Mouse (Mus musculus) frontal cortex, adult (tissue): ENCODE measurements at regions not wholly inside any gene's neighbourhood (a gene's known extent, or its start where the extent isn't known, plus 50 kb on each side); places are given as distances from the start of the nearest gene placed in this dataset.

Experiments used
- ATAC-seq: cut with Nextera tagmentation; 2 replicates; pipeline ENCODE4 v1.9.2; 2017; ENCODE audit warnings: mild to moderate bottlenecking, moderate library complexity, mixed read lengths; ENCODE audit not compliant: low TSS enrichment

- no peak for ATAC-seq
Measured at GRCm38 (mm10) chr9:61707296-61707695, 207.0 kb downstream of the Rplp1 start.

DNA sequence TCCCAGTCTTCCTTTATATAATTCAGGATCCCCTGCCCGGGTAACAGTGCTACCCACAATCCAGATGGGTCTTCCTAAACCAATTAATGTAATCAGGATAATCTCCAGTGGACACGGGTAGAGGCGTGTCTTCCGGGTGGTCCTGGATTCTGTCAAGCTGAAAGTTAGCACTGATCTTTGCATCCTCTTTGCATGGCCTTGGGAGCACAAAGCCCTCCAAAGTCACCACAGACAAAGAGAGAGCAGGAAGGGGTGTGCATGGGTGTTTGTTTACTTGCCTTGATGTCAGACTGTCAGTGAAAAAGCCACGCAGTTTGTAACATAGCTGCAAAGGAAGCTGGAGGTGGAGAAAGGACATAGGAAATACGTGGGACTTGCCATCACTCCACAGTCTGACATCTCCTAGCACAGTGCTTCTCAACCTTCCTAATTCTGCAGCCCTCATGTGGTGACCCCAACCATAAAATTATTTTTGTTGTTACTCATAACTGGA lies 208.0 kb downstream of the Rplp1 start:
- no peak for ATAC-seq

DNA sequence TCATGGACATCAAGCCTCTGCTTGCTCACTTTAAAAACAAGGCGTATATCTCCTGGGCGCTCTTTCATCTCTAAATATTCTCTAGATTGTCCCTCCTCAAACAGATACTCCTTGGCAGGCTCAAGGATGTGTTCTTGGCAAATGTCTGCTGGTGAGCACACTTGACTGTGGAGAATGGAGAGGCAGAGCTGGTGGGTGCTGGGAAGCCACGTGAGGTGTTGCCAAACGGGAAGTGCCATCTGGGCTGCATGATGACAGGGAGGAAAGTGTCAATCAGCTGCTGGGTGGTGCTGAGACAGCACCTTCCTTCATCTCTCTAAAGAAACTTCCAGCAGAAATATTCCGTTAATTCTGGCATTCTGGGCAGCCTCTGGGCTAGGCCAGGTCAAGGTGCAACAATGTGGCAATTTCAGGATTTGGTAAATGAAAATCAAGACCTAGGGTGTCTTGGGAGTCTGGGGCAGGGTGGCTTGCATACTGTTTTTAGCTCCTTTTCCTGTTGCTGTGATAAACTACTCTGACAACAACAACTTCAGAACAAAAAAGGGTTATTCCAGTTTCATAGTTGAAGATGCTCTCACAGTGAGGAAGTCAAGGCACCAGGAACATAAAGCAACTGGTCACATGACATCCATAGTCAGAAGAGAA lies 208.6 kb downstream of the Rplp1 start:
- ATAC-seq, result peak; percentile 62

- no peak for ATAC-seq
Measured at GRCm38 (mm10) chr9:61703301-61703700, 211.0 kb downstream of the Rplp1 start.

DNA sequence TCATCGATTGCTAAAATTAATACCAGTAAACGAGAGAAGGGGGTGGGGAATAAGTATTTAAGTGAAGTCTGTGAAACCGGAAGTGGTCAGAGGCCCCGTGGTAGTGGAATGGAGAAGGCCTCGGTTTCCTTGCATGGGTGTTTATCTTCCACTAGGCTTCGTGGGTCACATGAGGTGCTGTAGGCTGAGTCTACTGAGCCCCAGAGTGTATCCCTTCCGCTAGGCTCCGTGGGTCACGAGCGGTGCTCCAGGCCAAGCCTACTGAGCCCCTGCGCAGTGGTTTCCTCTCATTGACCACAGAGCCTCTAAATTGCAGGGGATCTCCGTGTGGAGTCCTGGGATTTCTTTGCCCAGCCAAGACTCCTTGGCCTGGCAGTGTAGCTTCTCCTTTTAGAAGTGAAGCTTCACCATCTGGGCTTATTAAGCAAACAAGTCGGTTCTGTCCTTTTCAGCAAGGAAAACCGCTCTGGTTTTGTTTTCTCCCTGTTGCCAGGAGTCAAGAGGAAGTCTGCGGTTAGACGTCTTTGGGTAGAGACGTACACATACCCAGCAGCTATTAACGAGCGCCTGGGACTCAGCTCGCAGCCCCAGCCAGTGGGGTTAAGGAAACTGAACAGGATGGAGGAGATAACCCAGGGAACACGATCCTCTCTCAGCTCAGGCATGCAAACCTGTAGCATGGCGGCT lies 211.9 kb downstream of the Rplp1 start:
- no peak for ATAC-seq

DNA sequence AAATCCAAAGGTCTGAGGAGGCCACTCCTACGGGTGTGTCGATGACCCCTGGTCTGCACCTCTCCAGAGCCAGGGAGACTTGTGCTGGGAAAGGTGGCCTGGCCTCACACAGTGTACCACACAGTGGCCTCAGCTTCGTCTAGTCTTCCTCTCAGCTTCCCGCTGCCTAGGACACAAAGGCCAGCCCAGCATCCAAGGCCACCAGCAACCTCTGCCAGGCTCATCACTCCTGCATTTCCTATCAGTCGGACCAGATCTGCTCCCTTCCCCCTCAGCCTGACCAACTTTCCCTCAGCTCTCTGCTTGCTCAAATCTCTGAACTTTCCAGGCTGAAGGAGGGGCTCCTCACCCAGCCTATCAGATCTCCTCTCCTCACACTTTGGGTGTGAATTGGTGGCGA lies 213.8 kb downstream of the Rplp1 start:
- ATAC-seq, result no peak

GRCm38 (mm10) chr9:61699618-61700017 lies 214.7 kb downstream of the Rplp1 start:
- ATAC-seq, result no peak

DNA sequence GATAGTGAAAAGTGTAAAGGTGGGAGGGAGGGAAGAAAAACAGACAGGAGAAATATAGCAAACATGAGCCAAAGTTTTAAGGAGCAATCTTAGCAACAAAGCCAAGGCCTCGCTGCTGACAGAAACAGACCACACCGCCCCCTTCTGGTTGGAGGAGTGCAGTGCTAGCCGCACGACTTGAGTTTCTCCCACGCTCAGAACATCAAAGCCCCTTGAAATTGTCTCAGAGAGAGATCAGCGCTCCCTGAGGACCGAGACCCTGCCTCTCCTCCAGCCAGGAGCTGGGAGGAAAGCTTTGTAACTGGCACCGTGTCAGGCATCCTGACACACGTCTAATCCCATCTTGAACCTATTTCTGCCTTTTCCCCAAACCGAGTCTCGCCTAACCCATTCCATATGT lies 216.4 kb downstream of the Rplp1 start:
- peak; percentile 52 for ATAC-seq

DNA sequence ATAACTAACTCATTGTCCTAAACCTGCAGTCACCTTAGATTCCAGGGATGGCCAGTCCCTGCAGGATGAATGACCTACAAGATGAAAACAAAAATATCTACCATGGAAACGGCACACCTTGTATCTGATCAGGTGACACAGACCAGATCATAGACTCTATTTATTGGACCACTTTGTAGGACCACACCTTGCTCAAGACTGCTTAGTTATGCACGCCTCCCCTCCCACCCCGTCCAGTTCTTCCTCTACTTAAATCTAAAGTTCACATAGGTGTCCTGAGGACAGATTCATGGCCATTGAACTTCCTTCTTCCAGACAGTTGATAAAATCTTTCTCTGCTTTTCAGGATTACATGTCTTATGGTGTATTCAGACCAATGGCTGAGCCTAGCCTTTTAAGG lies 217.5 kb downstream of the Rplp1 start:
- ATAC-seq, result no peak

- no peak for ATAC-seq
Measured at GRCm38 (mm10) chr9:61695821-61696220, 218.5 kb downstream of the Rplp1 start.

DNA sequence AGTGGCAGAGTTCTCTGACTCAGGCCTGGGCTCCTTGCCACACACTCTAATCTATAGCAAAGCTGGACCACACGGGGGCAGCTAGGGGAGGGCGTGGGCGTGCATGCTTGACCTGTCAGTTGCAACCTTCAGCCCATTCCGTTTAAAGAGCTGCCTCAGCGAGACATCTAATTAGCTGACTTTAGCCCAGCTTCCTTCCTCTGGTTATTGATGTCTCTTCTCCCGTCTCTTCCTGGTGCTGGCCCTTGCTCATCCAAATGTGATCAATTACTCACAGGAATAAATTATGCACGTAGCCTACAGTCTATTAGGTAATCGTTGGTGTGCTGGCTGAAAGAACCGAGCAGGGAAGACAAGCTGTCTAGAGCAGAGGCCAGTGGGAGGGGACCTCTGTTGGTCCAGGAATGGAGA lies 219.0 kb downstream of the Rplp1 start:
- ATAC-seq, result no peak

DNA sequence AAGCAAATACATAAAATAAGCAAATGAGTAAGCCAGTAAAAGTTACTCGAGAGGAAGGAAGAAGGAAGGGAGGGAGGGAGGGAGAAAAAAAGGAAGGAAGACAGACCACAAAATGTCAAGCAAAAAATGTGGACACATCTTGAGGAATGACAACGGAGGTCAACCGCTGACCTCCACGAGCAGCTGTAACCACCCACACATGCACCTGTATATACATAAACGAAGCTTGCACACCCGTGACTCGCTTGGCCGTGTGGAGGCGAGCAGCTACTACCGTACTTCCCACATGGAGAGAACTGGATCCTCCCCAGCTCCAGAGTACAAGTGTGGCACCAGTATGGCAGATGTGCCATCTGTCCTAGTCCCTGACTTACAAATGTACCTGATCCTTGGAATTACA lies 220.1 kb downstream of the Rplp1 start:
- ATAC-seq, result no peak

DNA sequence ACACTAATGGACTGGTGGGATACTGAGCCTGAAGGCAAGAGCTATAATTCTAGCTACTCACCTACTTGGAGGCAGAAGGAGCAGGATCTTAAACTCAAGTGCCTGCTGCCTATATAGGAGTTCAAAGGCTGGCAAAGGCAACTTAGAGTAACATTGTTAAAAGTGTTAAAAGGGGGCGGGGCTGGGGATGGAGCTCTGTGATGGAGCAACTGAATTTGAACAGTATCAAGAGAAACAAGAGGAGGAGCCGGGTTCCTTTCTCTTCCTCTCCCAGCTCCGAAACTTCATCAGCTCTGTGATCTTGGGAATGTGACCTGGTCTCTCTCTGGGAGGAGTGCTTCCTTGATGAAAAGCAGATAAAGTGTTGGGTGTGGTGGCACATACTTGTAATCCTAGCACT lies 223.6 kb downstream of the Rplp1 start:
- no peak for ATAC-seq

- ATAC-seq, result no peak; the same call in 1 of the 2 replicates
Measured at GRCm38 (mm10) chr9:61689939-61690338, 224.4 kb downstream of the Rplp1 start.

DNA sequence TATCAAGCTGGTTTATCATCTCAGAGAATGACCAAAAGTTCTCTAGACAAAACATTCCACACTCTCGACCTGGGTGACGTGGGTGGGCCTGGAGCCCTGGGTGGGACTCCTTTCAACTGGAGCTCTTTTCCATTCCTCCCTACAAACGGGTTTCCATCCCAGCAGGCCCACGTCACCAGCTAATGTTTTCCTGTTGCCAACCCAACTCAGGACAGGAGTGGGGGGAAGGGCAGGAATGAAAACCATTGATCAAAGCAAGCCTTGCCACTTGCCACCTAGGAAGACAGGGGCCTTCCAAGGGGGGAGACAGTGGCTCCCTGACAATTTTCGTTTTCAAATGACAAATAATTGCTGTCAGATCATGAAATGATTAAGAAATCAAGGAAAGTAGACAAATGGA lies 224.8 kb downstream of the Rplp1 start:
- ATAC-seq, result no peak

DNA sequence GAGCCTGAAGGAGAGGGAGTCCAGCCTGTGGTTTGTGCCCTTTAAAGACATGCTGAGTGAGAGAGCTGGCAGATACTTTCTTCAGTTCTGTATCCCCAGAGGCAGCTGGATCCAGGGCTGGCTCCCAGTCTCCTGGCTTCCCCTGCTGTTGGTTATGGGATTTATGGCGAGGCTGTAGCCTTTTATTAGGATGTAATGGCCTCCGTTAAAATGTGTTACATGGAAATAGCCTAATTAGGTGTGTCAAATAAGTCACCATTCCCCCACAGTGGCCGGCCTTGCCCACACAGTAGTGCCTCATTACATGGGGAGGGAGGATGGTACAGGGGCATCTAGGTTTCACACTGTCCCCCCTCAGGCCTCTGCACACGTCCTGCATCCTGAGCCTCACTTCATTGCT lies 230.8 kb downstream of the Rplp1 start:
- ATAC-seq, result no peak

- no peak for ATAC-seq
Measured at GRCm38 (mm10) chr9:61682744-61683259, 231.5 kb downstream of the Rplp1 start.

- no peak for ATAC-seq
Measured at GRCm38 (mm10) chr9:61682316-61682715, 232.0 kb downstream of the Rplp1 start.

- no peak for ATAC-seq
Measured at GRCm38 (mm10) chr9:61681406-61681805, 232.9 kb downstream of the Rplp1 start.

- ATAC-seq, result no peak
Measured at GRCm38 (mm10) chr9:61680911-61681311, 233.4 kb downstream of the Rplp1 start.

DNA sequence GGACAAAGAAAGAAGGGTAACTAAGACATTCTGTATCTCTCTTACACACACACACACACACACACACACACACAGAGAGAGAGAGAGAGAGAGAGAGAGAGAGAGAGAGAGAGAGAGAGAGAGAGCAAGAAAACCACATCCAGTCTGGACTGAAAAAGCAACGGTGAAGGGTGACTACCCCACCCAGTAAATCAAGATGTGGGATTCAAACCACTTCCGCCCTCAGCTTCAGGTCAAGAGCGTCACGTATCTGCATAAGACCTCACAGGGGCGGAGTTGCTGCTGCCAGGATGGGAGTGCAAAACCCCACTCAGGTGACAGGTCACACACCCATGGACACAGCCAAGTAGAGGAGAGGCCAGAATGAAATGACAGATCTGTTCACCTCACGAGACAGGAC lies 234.7 kb downstream of the Rplp1 start:
- ATAC-seq, result no peak

DNA sequence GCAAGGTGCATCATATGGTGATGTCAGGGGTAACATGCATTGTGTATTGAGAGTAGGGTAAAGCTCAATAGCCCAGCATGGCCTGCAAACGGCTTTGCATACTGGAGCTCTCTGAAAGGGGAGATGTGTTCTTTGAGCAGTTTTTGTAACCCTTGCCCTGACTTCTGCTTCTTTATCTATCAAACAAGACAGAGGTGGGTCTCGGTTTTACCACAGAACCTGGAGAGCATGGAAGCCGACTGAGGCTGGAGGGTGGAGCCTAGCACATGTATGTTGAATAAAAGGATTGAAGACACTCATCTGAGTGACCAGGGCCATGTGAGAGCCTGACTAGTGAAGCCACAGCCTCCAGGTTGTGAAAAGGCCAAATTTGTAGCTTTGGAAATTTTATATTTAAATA lies 236.7 kb downstream of the Rplp1 start:
- peak; percentile 22; the same call in 1 of the 2 replicates for ATAC-seq

GRCm38 (mm10) chr9:61677037-61677436 lies 237.3 kb downstream of the Rplp1 start:
- peak; percentile 99 for ATAC-seq
